Mouse (Mus musculus) hindbrain, postnatal 0 days (tissue): ENCODE measurements at regions not wholly inside any gene's neighbourhood (a gene's known extent, or its start where the extent isn't known, plus 50 kb on each side); places are given as distances from the start of the nearest gene placed in this dataset.
A peak's percentile ranks its signal among the peaks of the same experiment; 100 is the strongest.

Source experiments
- ATAC-seq: fragments of 200-750 bp; cut with Nextera tagmentation; 2 replicates; pipeline ENCODE4 v1.8.0; 2017; ENCODE audit warnings: mild to moderate bottlenecking, moderate TSS enrichment, moderate library complexity
- DNase-seq: peaks from one replicate; pipeline ENCODE4 v3.0.0-alpha.2; 2015; ENCODE audit warnings: low spot score
- H3K27ac ChIP-seq: fragments of 300-500 bp; sonication (generic); 2 replicates; pipeline ENCODE4 v1.5.1; 2014; ENCODE audit warnings: mild to moderate bottlenecking
- H3K27me3 ChIP-seq: fragments of 300-500 bp; sonication (generic); 2 replicates; pipeline ENCODE4 v1.6.1; 2014; ENCODE audit warnings: low read length, mixed read lengths; ENCODE audit not compliant: insufficient read depth
- H3K36me3 ChIP-seq: fragments of 300-500 bp; sonication (generic); 2 replicates; pipeline ENCODE4 v1.6.1; 2014; ENCODE audit warnings: low read length, mixed read lengths; ENCODE audit not compliant: insufficient read depth
- H3K4me1 ChIP-seq: fragments of 300-500 bp; sonication (generic); 2 replicates; pipeline ENCODE4 v1.6.1; 2014; ENCODE audit warnings: antibody characterized with exemption, low read length, mixed read lengths; ENCODE audit not compliant: insufficient read depth
- H3K4me2 ChIP-seq: fragments of 300-500 bp; sonication (generic); 2 replicates; pipeline ENCODE4 v1.6.1; 2014; ENCODE audit warnings: low read depth, mild to moderate bottlenecking, low read length, moderate library complexity, mixed read lengths
- H3K4me3 ChIP-seq: fragments of 300-500 bp; sonication (generic); 2 replicates; pipeline ENCODE4 v1.5.1; 2014; ENCODE audit warnings: low read length
- H3K9ac ChIP-seq: fragments of 300-500 bp; sonication (generic); replicated peaks from 2 replicates; pipeline ENCODE4 v1.6.1; 2014; ENCODE audit warnings: mild to moderate bottlenecking, low read length, moderate library complexity, mixed read lengths
- H3K9me3 ChIP-seq: fragments of 300-500 bp; sonication (generic); 2 replicates; pipeline ENCODE4 v1.6.1; 2016; ENCODE audit warnings: low read length, mixed read lengths
- CTCF ChIP-seq: IDR thresholded peaks from 2 replicates; pipeline ENCODE4 v1.5.1; 2016; ENCODE audit warnings: antibody characterized with exemption, control low read depth, low read depth
- WGBS: fragments of 180-500 bp; shearing (Covaris S2); extraction: QIAGEN DNeasy Blood & Tissue Kit; methylation state at CpG from one replicate; pipeline ENCODE4 v1.1.7; 2014; 5-methylcytosine and 5-hydroxymethylcytosine counted together

GRCm38 (mm10) chr3:74787741-74788140 is 377.1 kb downstream of the Zbbx start:
- Histone ChIP-seq H3K27ac (no peak overlapping the region), H3K9me3 (no peaks in the 10 kb centered on the region), H3K4me2 (no peak overlapping the region), H3K27me3 (no peaks in the 10 kb centered on the region), H3K36me3 (no peaks in the 10 kb centered on the region), H3K9ac (no peak overlapping the region), H3K4me3 (no peak overlapping the region), H3K4me1 (no peaks in the 10 kb centered on the region)
- WGBS, result 58% methylated on average over 1 of the region's 1 CpGs
- DNase-seq (peak; percentile 38), ATAC-seq (0 out of 2 replicates have a peak, but pooled peaks have one; percentile 27)
- no peak for TF ChIP-seq CTCF

DNA sequence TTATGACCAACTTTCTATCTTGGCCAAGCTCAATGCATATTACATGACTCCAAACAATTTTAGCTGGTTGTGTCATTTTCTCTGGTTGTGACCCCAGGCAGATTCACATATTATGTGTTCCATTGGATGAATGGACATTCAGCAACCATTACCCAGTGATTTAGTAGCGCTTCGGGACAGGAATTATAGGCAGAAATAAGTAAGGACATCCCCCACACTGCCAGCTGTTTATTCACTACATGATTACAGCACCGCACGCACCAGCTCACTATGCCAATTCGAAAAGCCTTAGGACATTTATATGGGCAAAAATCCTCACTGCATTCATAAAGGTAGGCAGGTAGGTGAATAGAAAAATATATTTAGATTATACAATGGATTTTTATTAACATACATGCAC is 386.5 kb downstream of the Zbbx start:
- H3K4me1 ChIP-seq, result no peaks in the 10 kb centered on the region
- H3K4me3 ChIP-seq, result no peak overlapping the region
- DNase-seq, result no peak
- ATAC-seq, result no peak
- H3K27me3 ChIP-seq, result no peaks in the 10 kb centered on the region
- no peak overlapping the region for H3K27ac ChIP-seq
- H3K4me2 ChIP-seq, result no peak overlapping the region
- H3K9me3 ChIP-seq, result no peaks in the 10 kb centered on the region
- WGBS, result 86% methylated on average over 5 of the region's 5 CpGs
- no peak for TF ChIP-seq CTCF
- no peak overlapping the region for H3K9ac ChIP-seq
- H3K36me3 ChIP-seq, result no peaks in the 10 kb centered on the region

- Histone ChIP-seq H3K4me2 (no peak overlapping the region), H3K27ac (no peak overlapping the region), H3K4me3 (no peak overlapping the region), H3K9ac (no peak overlapping the region), H3K9me3 (no peaks in the 10 kb centered on the region), H3K4me1 (no peaks in the 10 kb centered on the region), H3K27me3 (no peaks in the 10 kb centered on the region), H3K36me3 (no peaks in the 10 kb centered on the region)
- peak; percentile 31; the same call in 1 of the 2 replicates for TF ChIP-seq CTCF
- ATAC-seq (no peak), DNase-seq (peak; percentile 48)
- 90% methylated on average over 2 of the region's 2 CpGs for WGBS
Observed at GRCm38 (mm10) chr3:74742123-74742522, 422.7 kb downstream of the Zbbx start.

- no peak for TF ChIP-seq CTCF
- H3K4me3 ChIP-seq, result no peak overlapping the region
- no peak overlapping the region for H3K4me2 ChIP-seq
- H3K4me1 ChIP-seq, result no peaks in the 10 kb centered on the region
- no peak for ATAC-seq
- H3K27ac ChIP-seq, result no peak overlapping the region
- H3K9me3 ChIP-seq, result no peaks in the 10 kb centered on the region
- no peaks in the 10 kb centered on the region for H3K36me3 ChIP-seq
- no peak for DNase-seq
- H3K27me3 ChIP-seq, result no peaks in the 10 kb centered on the region
- WGBS, result 72% methylated on average over 2 of the region's 2 CpGs
- no peak overlapping the region for H3K9ac ChIP-seq
Observed at GRCm38 (mm10) chr3:74739718-74740117, 425.1 kb downstream of the Zbbx start.
